8 mouse cellular contexts compared by ENCODE assay signal in genomic region chr7:81570752-81571107, GRCm38 (mm10). TPM values are rescaled to one million over a fixed set of nuclear protein-coding genes. Genes with fewer than 3 reads are reported as not detected.
DNase-seq lines count a peak whose midpoint lies in the region; ATAC-seq and TF ChIP-seq lines count a peak whose summit lies in the region.

No protein-coding gene starts in this region.

- H3K79me2 ChIP-seq in MEL (ENCODE audit: control insufficient read depth, insufficient read depth, low read length, poor library complexity): peaks cover 28% of the 10 kb centered on the region

- peak overlapping the region; percentile 93 for H3K27ac ChIP-seq in heart, embryonic 13.5 days (replicated peaks)
- peak overlapping the region; percentile 52; the same call in 1 of the 2 replicates for H3K27ac ChIP-seq in MEL (ENCODE audit: control insufficient read depth, low read depth, low read length)
- no peak overlapping the region for H3K27ac ChIP-seq in hindbrain, embryonic 12.5 days
- no peak overlapping the region for H3K27ac ChIP-seq in midbrain, embryonic 10.5 days (replicated peaks)

- TF ChIP-seq RAD21 in MEL (IDR thresholded peaks at IDR 0.05; ENCODE audit: low read depth, low read length): peak; percentile 27

- WGBS in heart, embryonic 13.5 days: 1% methylated on average over 5 of the region's 5 CpGs
- WGBS in hindbrain, embryonic 12.5 days: 4% methylated on average over 5 of the region's 5 CpGs
- 6% methylated on average over 5 of the region's 5 CpGs for WGBS in midbrain, embryonic 10.5 days

- peak overlapping the region; percentile 85 for H3K4me2 ChIP-seq in heart, embryonic 13.5 days
- peak overlapping the region; percentile 59 for H3K4me2 ChIP-seq in hindbrain, embryonic 12.5 days (replicated peaks)

- no peak for TF ChIP-seq EP300 in MEL (IDR thresholded peaks at IDR 0.05; ENCODE audit: low read depth in 1 of 2, low read length in 2 of 2)

- H3K4me3 ChIP-seq in heart, embryonic 13.5 days: peak overlapping the region; percentile 94
- peak overlapping the region; percentile 86 to 100 for H3K4me3 ChIP-seq in MEL (ENCODE audit: control insufficient read depth in 1 of 2, insufficient read depth in 1 of 2, low read depth in 2 of 2, low read length in 2 of 2)
- peak overlapping the region; percentile 75 for H3K4me3 ChIP-seq in hindbrain, embryonic 12.5 days
- peak overlapping the region; percentile 65 for H3K4me3 ChIP-seq in midbrain, embryonic 10.5 days

- DNase-seq in heart, adult 9 months (ENCODE audit: low spot score in 2 of 2): no peak
- no peak for DNase-seq in MEL (ENCODE audit: low read depth, low spot score)
- DNase-seq in midbrain, embryonic 10.5 days (ENCODE audit: low spot score): no peak
- DNase-seq in left cerebral cortex, adult 9 months (ENCODE audit: low spot score in 2 of 2): no peak
- DNase-seq in left cerebral cortex, adult 8-10 months (ENCODE audit: low spot score in 2 of 2): no peak
- DNase-seq in right cerebral cortex, postnatal 10 days (ENCODE audit: low spot score in 2 of 2): no peak

- no peak for TF ChIP-seq POLR2A in MEL (IDR thresholded peaks at IDR 0.05; ENCODE audit: control insufficient read depth in 1 of 2, insufficient read depth in 1 of 2, low read depth in 1 of 2, low read length in 2 of 2, poor library complexity in 1 of 2)

- ATAC-seq in heart, embryonic 13.5 days (ENCODE audit: extremely low read depth, insufficient number of reproducible peaks, low FRiP score, low TSS enrichment): no peak
- no peak for ATAC-seq in hindbrain, embryonic 12.5 days (ENCODE audit: low FRiP score)

- peaks cover 10% of the 10 kb centered on the region for H3K36me3 ChIP-seq in heart, embryonic 13.5 days
- H3K36me3 ChIP-seq in MEL (ENCODE audit: control insufficient read depth in 1 of 2, insufficient read depth in 2 of 2, low read length in 2 of 2): peaks cover 6 to 10% of the 10 kb centered on the region in 2 experiments
- H3K36me3 ChIP-seq in hindbrain, embryonic 12.5 days: peaks cover 8% of the 10 kb centered on the region
- H3K36me3 ChIP-seq in midbrain, embryonic 10.5 days: peaks cover 9% of the 10 kb centered on the region

- peak overlapping the region; percentile 33; the same call in 1 of the 2 replicates for H3K9ac ChIP-seq in heart, embryonic 13.5 days
- peak overlapping the region; percentile 73 for H3K9ac ChIP-seq in MEL (ENCODE audit: control insufficient read depth, low read depth, low read length, poor library complexity, severe bottlenecking)
- no peak overlapping the region for H3K9ac ChIP-seq in hindbrain, embryonic 12.5 days

- TF ChIP-seq CTCF in MEL (IDR thresholded peaks at IDR 0.05 in 2 of 3, conservative IDR thresholded peaks at IDR 0.05 in 1 of 3; ENCODE audit: control insufficient read depth in 1 of 3, insufficient read depth in 1 of 3, low read depth in 2 of 3, low read length in 3 of 3, poor library complexity in 1 of 3, severe bottlenecking in 1 of 3): peak in 1 of 3 experiments; percentile 42; a peak in 2 of 6 replicates

- H3K27me3 ChIP-seq in heart, embryonic 13.5 days (replicated peaks): no peaks in the 10 kb centered on the region
- peaks cover 0 to under 1% of the 10 kb centered on the region in 2 experiments; a peak in 1 of 4 replicates for H3K27me3 ChIP-seq in MEL (ENCODE audit: control insufficient read depth in 1 of 2, insufficient read depth in 2 of 2, low read length in 2 of 2)
- H3K27me3 ChIP-seq in hindbrain, embryonic 12.5 days: no peaks in the 10 kb centered on the region
- H3K27me3 ChIP-seq in midbrain, embryonic 10.5 days (ENCODE audit: low read depth, poor library complexity, severe bottlenecking): no peaks in the 10 kb centered on the region

- no peaks in the 10 kb centered on the region for H3K9me3 ChIP-seq in heart, embryonic 13.5 days
- H3K9me3 ChIP-seq in MEL (replicated peaks; ENCODE audit: insufficient read depth, low read length): no peaks in the 10 kb centered on the region
- H3K9me3 ChIP-seq in hindbrain, embryonic 12.5 days (replicated peaks): no peaks in the 10 kb centered on the region
- no peaks in the 10 kb centered on the region for H3K9me3 ChIP-seq in midbrain, embryonic 10.5 days (replicated peaks)

- peaks cover 43% of the 10 kb centered on the region for H3K4me1 ChIP-seq in heart, embryonic 13.5 days
- peaks cover 8 to 17% of the 10 kb centered on the region in 2 experiments for H3K4me1 ChIP-seq in MEL (ENCODE audit: control insufficient read depth in 1 of 2, insufficient read depth in 2 of 2, low read length in 2 of 2)
- H3K4me1 ChIP-seq in hindbrain, embryonic 12.5 days: peaks cover 17% of the 10 kb centered on the region
- peaks cover 16% of the 10 kb centered on the region for H3K4me1 ChIP-seq in midbrain, embryonic 10.5 days

TF ChIP-seq in MEL, 35 proteins besides CTCF, POLR2A, EP300 and RAD21:
- TF ChIP-seq ZMIZ1 (IDR thresholded peaks at IDR 0.05; ENCODE audit: low read depth, low read length) (no peak), MXI1 (IDR thresholded peaks at IDR 0.05; ENCODE audit: low read depth, low read length) (no peak; the same call in 1 of the 2 replicates), POLR2AphosphoS5 (IDR thresholded peaks at IDR 0.05; ENCODE audit: borderline replicate concordance, low read depth, low read length) (no peak), USF1 (IDR thresholded peaks at IDR 0.05; ENCODE audit: low read depth, low read length) (no peak), MAFK (IDR thresholded peaks at IDR 0.05; ENCODE audit: borderline replicate concordance, low read depth, low read length) (no peak), ZC3H11A (IDR thresholded peaks at IDR 0.05; ENCODE audit: low read depth, low read length) (peak; percentile 17; the same call in 1 of the 2 replicates), SMC3 (IDR thresholded peaks at IDR 0.05; ENCODE audit: low read depth, low read length) (peak; percentile 18)
TF ChIP-seq in MEL: peak in this region for 2.

RNA-seq across cellular contexts. Expression of gene Whamm, which starts 0.3 kb away (rescaled TPM):
- 4.3 and 4.5 TPM in 2 replicates for polyA plus RNA-seq in heart, embryonic 13.5 days (2015; fragmentation: Nextera tagmentation; extraction: Ambion mirVana)
- total RNA-seq in MEL (2012; rRNA removed): 9.4 and 11.1 TPM in 2 replicates
- 10 to 100 TPM in 1 of 2 experiments, not detected in 1; 22.9 TPM for polyA plus RNA-seq in MEL (2012; ENCODE audit: insufficient read depth in 1 of 2, insufficient read length in 2 of 2, low read depth in 1 of 2, low replicate concordance in 2 of 2, missing spikeins in 1 of 2)
- polyA plus RNA-seq in hindbrain, embryonic 12.5 days (2016; fragmentation: Nextera tagmentation; extraction: Ambion mirVana): 7.8 and 7.9 TPM in 2 replicates
- 2.6 and 3.1 TPM in 2 replicates for polyA plus RNA-seq in midbrain, embryonic 10.5 days (2016; fragmentation: Nextera tagmentation; extraction: Ambion mirVana)
- total RNA-seq in left cerebral cortex, adult 8-10 months (2022): 10 to 100 TPM; 13.9 to 21.3 (median 18.9) TPM

RNA-seq across cellular contexts. Expression of gene Fsd2, which starts 4.0 kb away (rescaled TPM):
- polyA plus RNA-seq in heart, embryonic 13.5 days (2015; fragmentation: Nextera tagmentation; extraction: Ambion mirVana): 52.6 and 58.0 TPM in 2 replicates
- total RNA-seq in MEL (2012; rRNA removed): not detected in 2 replicates
- polyA plus RNA-seq in MEL (2012; ENCODE audit: insufficient read depth in 1 of 2, insufficient read length in 2 of 2, low read depth in 1 of 2, low replicate concordance in 2 of 2, missing spikeins in 1 of 2): under 1 TPM in 1 of 2 experiments, not detected in 1; 0.03 TPM
- polyA plus RNA-seq in hindbrain, embryonic 12.5 days (2016; fragmentation: Nextera tagmentation; extraction: Ambion mirVana): 0.46 and 0.53 TPM in 2 replicates
- polyA plus RNA-seq in midbrain, embryonic 10.5 days (2016; fragmentation: Nextera tagmentation; extraction: Ambion mirVana): 0.07 TPM in 1 of 2 replicates, not detected in the other
- under 1 TPM; 0.19 to 0.57 (median 0.26) TPM for total RNA-seq in left cerebral cortex, adult 8-10 months (2022)

Comparison
In these comparisons a context has a peak if more than half of its experiments do, and no peak if none do; other contexts are left out.
1. H3K27ac ChIP-seq: peak in heart, embryonic 13.5 days (single experiment) and MEL (single experiment); none in hindbrain, embryonic 12.5 days (single experiment) and midbrain, embryonic 10.5 days (single experiment).
2. RNA of gene Fsd2, which starts 4.0 kb away (polyA plus RNA-seq): 52.6 to 58.0 TPM in heart, embryonic 13.5 days; 0.46 to 0.53 TPM in hindbrain, embryonic 12.5 days, 0.03 TPM in MEL and 0.07 TPM in midbrain, embryonic 10.5 days; every median in the first group is over 10 times any median in the second.
3. Peak in every context shown above with its lines, with median percentiles within 50 percentile points of each other: H3K4me3 ChIP-seq.